Mouse (Mus musculus): ENCODE data around the gene Fgf18.
A peak's percentile ranks its signal among the peaks of the same experiment; 100 is the strongest.

Fgf18 gene

GRCm38 (mm10) chr11:33147171-33147571, at the start of gene Fgf18:
Gene Fgf18 (minus strand): TSS chr11:33147400.
- DNase-seq (ENCODE audit: low spot score in 2 of 2), result peak in 1 of 2 experiments; percentile 40

DNA sequence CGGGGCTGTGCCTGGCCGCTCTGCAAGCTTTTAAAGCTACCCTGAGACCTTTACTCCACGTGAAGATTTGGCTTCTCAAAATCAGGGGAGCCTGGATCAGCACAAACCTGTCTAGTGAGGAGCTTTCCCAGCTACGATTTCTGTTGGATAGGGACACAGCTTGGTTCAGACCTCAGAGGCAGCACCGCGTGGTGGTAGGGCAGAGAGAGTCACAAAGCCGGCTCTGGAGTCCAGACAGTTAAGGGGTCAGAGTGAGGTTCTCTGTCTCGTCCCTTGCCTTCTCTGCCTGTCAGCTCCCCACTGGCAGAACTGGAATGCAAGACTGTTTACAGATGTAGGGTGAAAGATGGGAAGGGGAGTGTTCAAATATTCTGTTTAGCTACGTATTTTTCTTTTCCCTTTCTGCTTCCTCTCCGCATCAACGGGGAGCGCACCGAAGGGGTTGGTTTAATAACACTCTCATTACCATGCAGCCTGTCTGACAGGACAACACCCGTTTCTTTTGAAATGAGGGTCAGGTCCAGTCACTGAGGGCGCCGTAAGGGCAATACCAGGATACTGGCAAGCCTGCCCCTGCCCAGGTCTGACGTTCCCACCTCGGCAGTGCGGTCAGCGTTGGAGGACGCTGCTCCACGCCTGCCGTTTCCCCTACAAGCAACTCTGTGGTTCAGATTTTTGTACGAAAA, 49.4 kb upstream of the Fgf18 start:
- DNase-seq (ENCODE audit: low spot score in 2 of 2), result no peak

DNA sequence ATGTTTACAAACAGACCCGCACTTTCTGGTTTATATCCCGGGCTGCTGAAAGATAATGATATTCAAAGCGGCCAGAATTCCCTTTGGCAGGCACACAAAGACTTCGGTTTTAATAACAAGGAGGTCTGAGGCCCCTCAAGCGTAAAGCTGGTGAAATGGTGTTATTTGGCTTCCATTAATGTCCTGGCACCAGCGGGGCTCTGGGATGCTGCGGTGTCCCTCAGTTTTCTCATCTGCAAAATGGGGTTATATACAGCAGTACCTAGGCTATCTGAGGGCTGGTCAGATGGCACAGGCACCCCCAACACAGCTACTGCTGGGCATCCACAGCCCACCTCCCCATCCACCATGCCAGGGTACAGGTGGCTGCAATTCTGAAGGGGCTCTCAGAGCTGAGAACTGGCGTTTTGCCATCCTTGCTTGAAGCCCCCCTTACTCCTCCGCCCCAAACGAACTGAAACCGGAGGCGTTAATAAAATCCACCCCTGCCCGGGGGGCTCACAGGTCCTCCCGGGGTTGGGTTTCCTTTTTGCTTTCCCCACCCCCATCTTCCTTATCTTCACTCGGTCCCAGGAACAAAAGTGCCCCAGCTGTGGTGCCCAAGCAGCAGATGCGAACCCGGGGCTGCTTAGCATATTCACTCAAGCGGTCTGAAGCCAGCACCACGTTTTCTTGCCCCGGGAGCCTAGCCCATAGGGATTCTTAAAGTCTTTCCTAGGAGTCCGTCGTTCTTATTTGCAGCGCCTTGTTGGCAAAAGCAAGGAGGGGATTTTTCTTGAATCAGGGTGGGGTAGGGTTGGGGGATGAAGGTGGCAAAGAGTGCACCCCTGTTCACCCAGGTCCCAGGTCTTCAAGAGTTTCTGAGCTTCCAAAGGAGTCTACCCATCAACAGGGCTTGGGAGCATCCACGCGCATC, 48.6 kb upstream of the Fgf18 start:
- no peak for DNase-seq (ENCODE audit: low spot score in 2 of 2)

- no peak for DNase-seq (ENCODE audit: low spot score in 2 of 2)
Measured at GRCm38 (mm10) chr11:33195061-33195460, 47.9 kb upstream of the Fgf18 start.

- DNase-seq (ENCODE audit: low spot score in 2 of 2), result no peak
Measured at GRCm38 (mm10) chr11:33193695-33194094, 46.5 kb upstream of the Fgf18 start.

DNA sequence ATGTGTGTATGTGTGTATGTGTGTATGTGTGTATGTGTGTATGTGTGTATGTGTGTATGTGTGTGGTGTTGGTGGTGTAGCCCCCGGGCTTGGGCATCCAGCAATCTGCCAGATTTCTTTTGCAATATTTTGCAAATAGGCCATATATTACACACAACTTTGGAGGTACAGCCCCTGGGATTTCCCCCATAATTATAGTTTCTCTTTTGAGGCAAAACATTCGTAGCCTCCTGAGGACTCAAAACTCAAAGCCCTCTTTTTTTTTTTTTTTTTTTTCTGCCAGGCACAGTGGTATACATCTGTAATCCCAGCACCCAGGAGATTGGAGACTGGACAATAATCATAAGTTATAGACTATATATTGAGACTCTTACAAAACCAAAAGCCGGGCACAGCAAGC, 34.6 kb upstream of the Fgf18 start:
- DNase-seq (ENCODE audit: low spot score in 2 of 2), result no peak

GRCm38 (mm10) chr11:33180701-33181116, 33.5 kb upstream of the Fgf18 start:
- DNase-seq (ENCODE audit: low spot score in 2 of 2), result no peak

DNA sequence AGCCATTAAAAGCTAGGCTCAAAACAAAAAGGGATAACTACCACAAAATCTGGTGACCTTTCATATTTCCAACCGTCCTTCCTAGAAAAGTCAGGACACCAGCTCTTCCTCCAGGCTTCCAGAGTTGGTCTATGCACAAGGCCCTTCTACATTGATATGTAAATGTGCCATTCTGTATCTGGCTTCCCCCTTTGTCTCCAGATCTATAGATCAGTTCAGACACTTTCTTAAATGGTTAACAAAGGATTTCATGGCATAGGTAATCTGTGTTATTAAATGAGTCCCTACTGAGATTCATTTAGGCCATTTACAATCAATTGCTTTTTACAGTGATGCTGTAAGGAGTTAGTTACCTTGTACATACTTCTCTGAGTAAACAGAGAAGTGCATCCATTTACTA, 32.6 kb upstream of the Fgf18 start:
- no peak for DNase-seq (ENCODE audit: low spot score in 2 of 2)

DNA sequence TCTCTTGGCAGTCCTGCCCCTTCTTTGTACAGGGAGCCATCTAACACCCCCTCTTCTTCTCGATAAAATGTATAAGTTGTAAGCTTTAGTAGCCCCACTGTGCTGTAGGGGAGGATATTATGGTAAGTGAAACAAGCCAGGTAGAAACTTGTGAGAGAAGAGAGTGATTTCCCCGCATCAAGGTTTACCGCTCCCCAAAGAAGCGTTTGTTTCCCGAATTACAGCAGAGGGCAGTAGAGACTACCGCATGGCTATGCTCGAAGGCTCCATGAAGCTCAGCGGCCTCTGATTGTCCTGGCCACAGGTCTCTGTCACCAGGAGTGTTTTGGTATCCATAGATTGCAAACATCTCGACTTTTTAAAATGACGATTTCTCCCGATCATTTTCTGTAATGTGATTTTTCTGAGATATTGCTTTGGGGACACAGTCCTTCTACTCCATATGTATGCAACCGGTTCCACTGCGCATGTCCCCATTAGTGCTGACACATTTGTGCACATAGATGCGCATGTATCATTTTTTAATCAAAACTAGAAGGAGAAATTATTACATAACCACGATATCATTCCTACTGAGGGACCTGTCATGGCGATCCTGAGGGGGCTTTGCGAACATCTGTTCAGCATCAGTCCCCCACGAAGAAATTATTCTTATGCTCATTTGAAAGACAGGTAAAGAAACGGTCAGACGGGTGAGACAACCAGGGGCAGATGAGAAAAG, 29.5 kb upstream of the Fgf18 start:
- no peak for DNase-seq (ENCODE audit: low spot score in 2 of 2)

GRCm38 (mm10) chr11:33175768-33176167, 28.6 kb upstream of the Fgf18 start:
- no peak for DNase-seq (ENCODE audit: low spot score in 2 of 2)

DNA sequence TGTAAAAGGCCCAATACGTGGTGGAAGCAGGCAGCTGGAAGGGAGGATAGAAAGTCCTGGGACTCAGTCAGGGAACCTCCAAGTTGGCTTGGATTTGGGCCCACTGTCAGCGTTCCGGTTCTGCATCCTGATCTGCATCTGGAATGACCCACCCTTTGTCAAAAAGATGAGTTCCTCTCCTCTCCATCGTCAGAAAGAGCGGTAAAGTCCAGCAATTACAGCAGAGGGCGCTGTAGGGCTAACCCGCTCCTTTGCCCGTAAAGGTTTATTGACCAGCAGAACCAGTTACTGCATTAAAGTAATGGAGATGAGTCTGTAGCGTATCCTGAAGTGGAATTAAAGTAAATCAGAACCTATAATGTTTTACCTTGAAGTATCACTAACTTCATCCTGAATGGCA, 23.3 kb upstream of the Fgf18 start:
- peak in 1 of 2 experiments; percentile 27 for DNase-seq (ENCODE audit: low spot score in 2 of 2)

DNA sequence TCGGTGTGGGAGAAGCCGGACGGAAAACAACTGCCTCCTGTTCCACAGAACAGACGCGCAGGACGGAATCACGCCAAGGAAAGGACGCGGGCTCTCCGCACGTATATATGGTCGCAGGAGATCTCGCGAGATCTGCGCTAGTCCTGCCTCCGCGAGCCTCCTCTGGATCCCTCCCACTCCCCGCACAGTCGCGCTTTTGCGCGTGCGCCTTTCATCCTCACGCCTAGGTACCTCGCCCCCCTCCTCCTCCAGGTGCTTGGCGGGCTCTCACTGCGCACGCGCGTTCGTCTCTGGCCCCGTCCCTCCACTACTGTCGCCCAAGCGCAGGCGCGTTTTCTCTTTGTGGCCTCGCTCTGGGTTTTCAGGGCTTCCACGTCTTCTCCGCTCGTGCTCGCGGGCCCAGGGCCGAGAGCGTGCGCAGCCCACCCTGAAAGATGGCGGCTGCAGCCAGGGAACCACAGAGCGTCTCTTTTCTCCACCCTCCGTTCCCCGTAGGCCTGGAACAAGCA, 15.9 kb upstream of the Fgf18 start, which contains the start of gene Npm1:
TSS of gene Npm1 (minus strand) at position 209 of the 509 bp plus-strand sequence.
- DNase-seq (ENCODE audit: low spot score in 2 of 2), result peak; percentile 97 to 99

- peak; percentile 44 to 58 for DNase-seq (ENCODE audit: low spot score in 2 of 2)
Measured at GRCm38 (mm10) chr11:33162211-33162997, 15.2 kb upstream of the Fgf18 start.

GRCm38 (mm10) chr11:33159741-33160140, 12.5 kb upstream of the Fgf18 start:
- DNase-seq (ENCODE audit: low spot score in 2 of 2), result no peak

DNA sequence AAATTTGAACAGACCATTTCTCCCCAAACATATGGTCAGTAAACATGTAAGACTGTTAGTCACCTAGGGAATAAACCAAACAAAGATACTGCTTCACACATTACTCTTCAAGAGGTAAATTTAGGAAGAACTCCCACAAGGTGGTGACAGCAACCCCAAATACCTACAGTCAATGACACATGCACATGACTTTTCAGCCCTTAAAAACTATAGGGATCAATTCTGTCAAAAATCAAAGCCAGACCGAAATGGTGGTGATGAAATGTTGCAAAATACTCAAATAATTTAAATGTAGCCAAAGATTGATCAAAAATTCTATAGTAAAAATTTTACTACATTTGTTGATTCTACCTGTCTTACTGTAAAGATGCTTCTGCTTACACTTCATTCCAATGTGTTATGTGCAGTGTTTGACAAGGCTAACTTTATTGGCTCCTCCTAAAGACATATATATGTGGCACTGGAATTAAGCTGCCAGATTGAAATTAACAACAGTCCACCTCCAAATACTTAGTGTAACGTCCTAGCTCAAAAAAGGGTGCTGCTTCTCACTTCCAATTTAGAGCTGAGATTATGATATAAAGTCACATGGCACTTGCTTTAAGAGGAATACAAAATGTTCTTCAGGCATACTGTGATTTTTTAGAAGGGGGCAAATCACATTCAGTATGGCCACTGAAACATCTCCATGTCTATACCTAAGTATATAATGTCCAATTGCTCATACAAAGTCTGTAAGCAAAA, 10.4 kb upstream of the Fgf18 start:
- no peak for DNase-seq (ENCODE audit: low spot score in 2 of 2)

GRCm38 (mm10) chr11:33156436-33157015, 9.3 kb upstream of the Fgf18 start:
- no peak for DNase-seq (ENCODE audit: low spot score in 2 of 2)

GRCm38 (mm10) chr11:33154459-33154858, 7.3 kb upstream of the Fgf18 start:
- no peak for DNase-seq (ENCODE audit: low spot score in 2 of 2)

- DNase-seq (ENCODE audit: low spot score in 2 of 2), result no peak
Measured at GRCm38 (mm10) chr11:33152997-33153396, 5.8 kb upstream of the Fgf18 start.

GRCm38 (mm10) chr11:33151780-33152145, 4.6 kb upstream of the Fgf18 start:
- DNase-seq (ENCODE audit: low spot score in 2 of 2), result no peak

GRCm38 (mm10) chr11:33151128-33151779, 4.1 kb upstream of the Fgf18 start:
- no peak for DNase-seq (ENCODE audit: low spot score in 2 of 2)
